Mouse (Mus musculus) midbrain, postnatal 0 days (tissue): ENCODE measurements at regions not wholly inside any gene's neighbourhood (a gene's known extent, or its start where the extent isn't known, plus 50 kb on each side); places are given as distances from the start of the nearest gene placed in this dataset.
"Not testable (repeated sequence)": the region's sequence is repeated elsewhere in the genome, so short reads cannot be mapped to it uniquely, and the experiment has no call there.

Experiments used
- ATAC-seq: fragments of 200-750 bp; cut with Nextera tagmentation; 2 replicates; pipeline ENCODE4 v1.8.0; 2017; ENCODE audit warnings: moderate number of reproducible peaks, mild to moderate bottlenecking, moderate TSS enrichment, moderate library complexity; ENCODE audit not compliant: low FRiP score
- DNase-seq: peaks from one replicate; pipeline ENCODE4 v3.0.0-alpha.2; 2015; ENCODE audit warnings: low spot score
- H3K27ac ChIP-seq: fragments of 300-500 bp; sonication (generic); 2 replicates; pipeline ENCODE4 v1.5.1; 2014; ENCODE audit warnings: low read depth, mild to moderate bottlenecking, low read length, mixed read lengths
- H3K27me3 ChIP-seq: fragments of 300-500 bp; sonication (generic); 2 replicates; pipeline ENCODE4 v1.6.1; 2014; ENCODE audit warnings: low read length, control low read depth, mixed read lengths; ENCODE audit not compliant: insufficient read depth
- H3K36me3 ChIP-seq: fragments of 300-500 bp; sonication (generic); 2 replicates; pipeline ENCODE4 v1.6.1; 2014; ENCODE audit warnings: low read length, control low read depth, mixed read lengths; ENCODE audit not compliant: insufficient read depth
- H3K4me1 ChIP-seq: fragments of 300-500 bp; sonication (generic); 2 replicates; pipeline ENCODE4 v1.6.1; 2014; ENCODE audit warnings: mild to moderate bottlenecking, control low read depth, antibody characterized with exemption, low read length, mixed read lengths; ENCODE audit not compliant: insufficient read depth
- H3K4me2 ChIP-seq: fragments of 300-500 bp; sonication (generic); 2 replicates; pipeline ENCODE4 v1.6.1; 2014; ENCODE audit warnings: low read depth, mild to moderate bottlenecking, low read length, mixed read lengths; ENCODE audit not compliant: poor library complexity, severe bottlenecking
- H3K4me3 ChIP-seq: fragments of 300-500 bp; sonication (generic); 2 replicates; pipeline ENCODE4 v1.5.1; 2014; ENCODE audit warnings: low read depth, mild to moderate bottlenecking, low read length, moderate library complexity
- H3K9ac ChIP-seq: fragments of 300-500 bp; sonication (generic); replicated peaks from 2 replicates; pipeline ENCODE4 v1.6.1; 2014; ENCODE audit warnings: mild to moderate bottlenecking, low read length, moderate library complexity, mixed read lengths; ENCODE audit not compliant: poor library complexity, severe bottlenecking
- H3K9me3 ChIP-seq: fragments of 300-500 bp; sonication (generic); 2 replicates; pipeline ENCODE4 v1.6.1; 2016; ENCODE audit warnings: low read length, control low read depth
- CTCF ChIP-seq: IDR thresholded peaks from 2 replicates; pipeline ENCODE4 v1.5.1; 2016; ENCODE audit warnings: antibody characterized with exemption, mild to moderate bottlenecking
- WGBS: fragments of 180-500 bp; shearing (Covaris S2); extraction: QIAGEN DNeasy Blood & Tissue Kit; methylation state at CpG from one replicate; pipeline ENCODE4 v1.1.7; 2014; 5-methylcytosine and 5-hydroxymethylcytosine counted together

DNA sequence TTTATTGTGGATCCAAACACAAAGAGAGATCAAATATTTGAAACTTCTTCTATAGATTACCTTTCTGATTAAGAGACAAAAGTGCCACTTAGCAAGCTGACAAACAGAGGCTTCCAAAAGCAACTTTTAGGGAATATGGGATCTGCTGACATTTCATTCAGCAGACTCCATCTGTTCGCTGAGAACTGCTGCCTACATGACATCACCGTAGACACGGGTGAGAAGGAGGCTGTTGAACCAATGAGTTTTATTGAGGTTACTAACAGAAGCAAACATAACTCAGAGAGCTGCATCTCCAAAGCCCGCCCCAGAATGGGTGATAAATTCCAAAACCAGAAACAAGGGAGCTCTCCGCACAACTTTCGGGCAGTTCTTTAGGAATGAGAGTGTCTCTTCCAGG lies 111.8 kb upstream of the Tmem106b start:
- 86% methylated on average over 6 of the region's 6 CpGs for WGBS
- Histone ChIP-seq H3K4me2 (no peak overlapping the region), H3K9me3 (no peaks in the 10 kb centered on the region), H3K27me3 (no peaks in the 10 kb centered on the region), H3K27ac (no peak overlapping the region), H3K36me3 (no peaks in the 10 kb centered on the region), H3K9ac (no peak overlapping the region), H3K4me3 (no peak overlapping the region), H3K4me1 (no peaks in the 10 kb centered on the region)
- ATAC-seq (no peak), DNase-seq (no peak)
- no peak for TF ChIP-seq CTCF

DNA sequence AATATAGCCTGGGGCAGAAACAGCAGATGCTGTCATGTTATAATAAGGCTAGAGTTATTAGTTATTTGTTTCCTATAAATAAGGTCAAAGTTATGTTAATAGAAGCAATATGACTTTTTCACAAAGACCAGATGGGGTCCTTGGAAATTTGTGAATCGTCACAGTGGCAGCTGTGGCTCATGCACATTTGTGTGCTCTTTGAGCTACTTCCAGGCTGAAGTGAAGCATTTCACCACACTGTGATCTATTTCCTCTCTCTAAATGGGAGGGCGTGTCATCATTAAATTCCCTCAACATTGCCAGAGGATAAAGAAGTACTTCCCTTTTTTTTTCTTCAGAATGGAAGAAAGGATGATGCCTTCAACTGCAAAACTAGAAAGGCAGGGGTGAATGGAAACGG lies 157.9 kb upstream of the Tmem106b start:
- H3K4me3 ChIP-seq = no peak overlapping the region
- DNase-seq = no peak
- H3K9ac ChIP-seq = no peak overlapping the region
- 71% methylated on average over 3 of the region's 3 CpGs for WGBS
- H3K27ac ChIP-seq = no peak overlapping the region
- no peak overlapping the region for H3K4me2 ChIP-seq
- H3K4me1 ChIP-seq = no peaks in the 10 kb centered on the region
- H3K27me3 ChIP-seq = no peaks in the 10 kb centered on the region
- H3K36me3 ChIP-seq = no peaks in the 10 kb centered on the region
- no peak for TF ChIP-seq CTCF
- H3K9me3 ChIP-seq = no peaks in the 10 kb centered on the region
- no peak for ATAC-seq

DNA sequence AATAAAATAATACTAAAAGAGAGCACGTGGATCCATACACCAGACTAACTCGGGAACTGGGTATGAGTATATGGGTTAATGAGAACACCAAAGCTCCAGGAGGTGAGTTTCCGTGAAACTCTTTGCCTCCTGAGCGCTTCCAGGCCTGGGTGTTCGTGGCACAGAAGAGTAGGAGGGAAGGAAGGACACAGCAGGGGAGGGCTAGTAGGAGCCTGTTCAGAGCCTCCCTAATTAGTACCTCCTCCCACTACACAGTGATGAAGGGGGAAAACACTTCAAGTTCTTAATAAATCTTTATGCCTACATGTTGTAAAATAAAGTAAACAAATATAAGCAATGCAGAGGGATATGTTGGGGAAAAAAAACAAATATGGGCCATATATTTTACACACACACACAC lies 143.7 kb upstream of the Thsd7a start:
- H3K9me3 ChIP-seq = no peaks in the 10 kb centered on the region
- H3K9ac ChIP-seq = no peak overlapping the region
- ATAC-seq (no peak), DNase-seq (no peak)
- 66% methylated on average over 5 of the region's 5 CpGs for WGBS
- no peak overlapping the region for H3K4me2 ChIP-seq
- H3K4me1 ChIP-seq = no peaks in the 10 kb centered on the region
- no peaks in the 10 kb centered on the region for H3K36me3 ChIP-seq
- TF ChIP-seq CTCF = no peak
- no peak overlapping the region for H3K27ac ChIP-seq
- H3K27me3 ChIP-seq = no peaks in the 10 kb centered on the region
- H3K4me3 ChIP-seq = no peak overlapping the region

DNA sequence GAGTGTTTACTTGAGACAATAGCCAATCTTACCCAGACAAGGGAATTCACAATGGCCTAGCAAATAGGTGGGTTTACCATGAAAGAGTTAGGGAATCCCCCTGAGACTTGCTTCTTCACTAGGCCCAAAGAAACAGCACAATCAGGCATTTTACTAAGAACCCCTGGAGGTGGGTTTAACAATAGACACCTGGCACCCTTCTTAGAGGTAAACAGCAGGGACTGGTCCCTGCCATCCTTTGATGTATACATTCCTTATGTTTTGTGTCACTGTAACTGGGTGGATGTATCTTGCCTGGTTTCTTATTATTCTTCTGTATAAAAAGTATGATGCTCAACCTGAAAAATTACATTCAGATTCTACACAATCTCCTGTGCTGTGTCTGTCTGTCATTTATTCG lies 127.7 kb upstream of the Thsd7a start:
- not testable (repeated sequence) for H3K36me3 ChIP-seq, H3K4me2 ChIP-seq, H3K4me1 ChIP-seq, ATAC-seq, H3K27ac ChIP-seq, H3K9ac ChIP-seq, H3K4me3 ChIP-seq, H3K27me3 ChIP-seq, H3K9me3 ChIP-seq, DNase-seq
- WGBS = 61% methylated on average over 1 of the region's 1 CpGs

DNA sequence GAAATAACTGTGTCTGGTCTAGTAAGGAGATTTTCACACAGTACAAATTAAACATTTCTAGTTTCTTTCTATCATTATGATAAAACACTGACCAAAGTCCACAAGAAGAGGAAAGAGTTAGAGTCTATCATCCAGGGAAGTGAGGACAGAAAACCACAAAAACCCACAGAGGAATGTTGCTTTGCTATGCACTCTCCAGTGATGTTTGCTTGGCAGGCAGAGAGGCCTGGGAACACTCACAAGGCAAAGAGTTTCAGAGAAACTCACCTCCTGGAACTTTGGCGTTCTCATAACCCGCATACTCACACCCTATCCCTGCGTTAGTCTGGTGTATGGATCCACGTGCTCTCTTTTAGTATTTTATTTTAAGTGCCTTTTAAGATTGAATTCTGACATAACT lies 127.2 kb upstream of the Thsd7a start:
- ATAC-seq (no peak), DNase-seq (no peak)
- Histone ChIP-seq H3K9ac (no peak overlapping the region), H3K27me3 (no peaks in the 10 kb centered on the region), H3K27ac (no peak overlapping the region), H3K4me3 (no peak overlapping the region), H3K9me3 (no peaks in the 10 kb centered on the region), H3K4me2 (no peak overlapping the region), H3K36me3 (no peaks in the 10 kb centered on the region), H3K4me1 (no peaks in the 10 kb centered on the region)
- WGBS = 43% methylated on average over 4 of the region's 4 CpGs
- no peak for TF ChIP-seq CTCF

DNA sequence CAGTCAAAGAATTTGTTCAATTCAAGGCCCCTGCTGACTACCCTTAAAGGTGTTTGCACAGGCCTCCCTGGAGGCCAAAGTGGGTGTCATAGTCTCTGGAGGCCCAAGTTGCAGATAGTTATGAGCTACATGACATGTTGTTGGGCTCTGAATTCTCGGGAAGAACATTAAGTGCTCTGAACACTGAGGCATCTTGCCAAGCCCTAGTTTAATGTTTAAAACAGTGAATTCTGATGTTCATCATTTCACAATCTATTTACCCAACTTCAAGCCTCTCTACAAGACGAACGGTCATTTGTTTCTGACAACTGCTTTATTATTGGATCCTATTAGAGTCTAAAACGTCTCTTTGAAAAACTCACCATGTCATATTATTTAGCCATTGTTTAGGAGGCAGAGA lies 119.0 kb upstream of the Thsd7a start:
- no peaks in the 10 kb centered on the region for H3K9me3 ChIP-seq
- no peak for DNase-seq
- no peaks in the 10 kb centered on the region for H3K4me1 ChIP-seq
- ATAC-seq = no peak
- no peak overlapping the region for H3K9ac ChIP-seq
- no peak overlapping the region for H3K27ac ChIP-seq
- WGBS = 87% methylated on average over 4 of the region's 4 CpGs
- no peaks in the 10 kb centered on the region for H3K36me3 ChIP-seq
- TF ChIP-seq CTCF = no peak
- H3K4me3 ChIP-seq = no peak overlapping the region
- no peak overlapping the region for H3K4me2 ChIP-seq
- no peaks in the 10 kb centered on the region for H3K27me3 ChIP-seq

DNA sequence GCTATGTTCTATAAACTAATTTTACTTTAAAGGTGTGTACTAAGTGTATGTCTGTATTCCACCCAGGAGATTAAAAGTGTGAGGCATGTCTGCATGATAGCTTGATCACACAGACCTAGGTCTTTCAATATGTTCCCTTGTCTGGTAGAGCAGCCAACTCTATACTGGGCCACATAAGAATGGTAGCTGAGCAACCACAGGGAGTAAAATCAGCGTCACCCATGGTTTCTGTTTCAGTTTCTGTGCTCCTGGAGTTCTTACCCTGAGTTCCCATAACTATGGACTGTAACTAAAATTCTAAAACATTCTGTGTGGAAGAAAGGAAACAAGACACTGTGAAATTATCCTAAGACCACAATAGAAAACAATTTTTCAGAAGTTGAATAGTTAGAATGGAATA lies 102.8 kb upstream of the Thsd7a start:
- Histone ChIP-seq H3K27me3 (no peaks in the 10 kb centered on the region), H3K4me1 (no peaks in the 10 kb centered on the region), H3K9ac (no peak overlapping the region), H3K9me3 (no peaks in the 10 kb centered on the region), H3K36me3 (no peaks in the 10 kb centered on the region), H3K4me3 (no peak overlapping the region), H3K4me2 (no peak overlapping the region), H3K27ac (no peak overlapping the region)
- DNase-seq (no peak), ATAC-seq (no peak)
- WGBS = 92% methylated on average over 1 of the region's 1 CpGs
- no peak for TF ChIP-seq CTCF

DNA sequence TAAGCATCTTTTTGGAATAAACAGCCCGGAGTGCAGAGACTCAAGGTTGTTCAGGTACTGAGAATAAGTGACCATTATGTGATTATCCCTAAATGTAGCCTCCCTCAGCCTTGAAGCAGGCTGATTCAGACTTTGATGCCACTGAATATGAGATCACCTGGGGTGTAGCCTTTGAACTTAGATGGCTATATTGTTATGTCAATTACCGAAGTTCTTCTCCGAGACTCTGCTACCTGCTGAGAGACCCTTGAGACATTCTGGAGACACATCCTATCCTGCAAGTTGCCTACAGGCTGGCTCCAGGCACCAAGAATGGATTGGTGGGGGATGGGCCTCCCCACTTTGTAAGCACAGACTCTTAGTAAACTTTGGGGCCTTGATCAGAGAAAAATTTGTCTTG lies 85.9 kb upstream of the Thsd7a start:
- DNase-seq, H3K4me1 ChIP-seq, H3K4me3 ChIP-seq, H3K9me3 ChIP-seq, H3K27ac ChIP-seq, ATAC-seq, H3K4me2 ChIP-seq, H3K9ac ChIP-seq, H3K27me3 ChIP-seq, H3K36me3 ChIP-seq: not testable (repeated sequence)
- WGBS = 34% methylated on average over 3 of the region's 3 CpGs
